Mouse (Mus musculus): ENCODE measurements at regions not wholly inside any gene's neighbourhood (a gene's known extent, or its start where the extent isn't known, plus 50 kb on each side); places are given as distances from the start of the nearest gene placed in this dataset.

DNA sequence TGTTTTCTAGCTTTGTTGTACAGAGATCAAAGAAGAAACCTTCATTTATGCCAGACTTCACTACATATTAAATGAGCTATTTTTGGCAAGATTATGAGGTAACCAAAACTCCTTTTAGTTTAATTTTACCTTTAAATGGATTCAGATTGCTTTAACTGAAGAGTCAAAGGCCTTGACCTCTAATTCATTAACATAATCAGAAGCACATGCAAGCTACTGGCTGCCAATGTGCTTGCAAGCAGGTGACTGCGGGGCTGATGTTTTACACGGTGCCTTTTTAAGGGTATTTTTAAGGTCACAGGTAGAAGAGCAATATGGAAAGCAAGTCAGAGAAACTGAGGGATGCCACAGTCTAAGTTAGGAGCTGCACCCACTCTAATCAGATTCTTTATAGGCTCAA lies 1066.0 kb upstream of the Zeb2 start:
- Histone ChIP-seq H3K36me3 (ENCODE audit: control insufficient read depth, insufficient read depth) (no peaks in the 10 kb centered on the region), H3K4me2 (ENCODE audit: low read length) (no peak overlapping the region), H3K9me3 (ENCODE audit: control insufficient read depth, low read length) (no peaks in the 10 kb centered on the region), H3K4me3 (replicated peaks; ENCODE audit: low read length) (no peak overlapping the region), H3K27ac (ENCODE audit: low read length) (no peak overlapping the region), H3K27me3 (replicated peaks; ENCODE audit: control insufficient read depth, insufficient read depth, low read length) (no peaks in the 10 kb centered on the region), H3K9ac (replicated peaks; ENCODE audit: low read depth, low read length) (no peak overlapping the region), H3K4me1 (replicated peaks; ENCODE audit: control insufficient read depth, insufficient read depth, low read length) (no peaks in the 10 kb centered on the region)
- 93% methylated on average over 2 of the region's 2 CpGs for WGBS
- no peak for ATAC-seq

DNA sequence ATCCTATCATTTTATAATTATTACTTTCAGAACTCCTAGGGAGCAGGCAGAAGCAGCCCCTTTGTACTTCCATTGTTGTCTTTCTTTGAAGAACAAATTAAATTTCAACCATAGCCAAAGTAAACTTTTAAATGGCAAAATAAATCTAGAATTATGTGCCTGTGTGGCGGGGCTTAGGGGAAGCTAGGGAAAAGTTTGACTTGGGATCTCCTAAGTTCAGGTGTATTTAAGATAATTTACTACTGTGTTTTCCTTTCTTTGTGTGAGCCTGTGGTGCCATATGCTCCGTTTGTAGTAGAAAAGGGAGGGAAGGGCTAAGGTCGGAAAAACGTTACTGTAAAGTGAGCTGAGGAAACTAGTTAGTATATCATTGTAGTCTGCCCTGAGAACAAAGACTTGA lies 1062.5 kb upstream of the Zeb2 start:
- H3K4me1 ChIP-seq (replicated peaks; ENCODE audit: control insufficient read depth, insufficient read depth, low read length): no peaks in the 10 kb centered on the region
- H3K4me2 ChIP-seq (ENCODE audit: low read length): no peak overlapping the region
- no peaks in the 10 kb centered on the region for H3K36me3 ChIP-seq (ENCODE audit: control insufficient read depth, insufficient read depth)
- H3K9me3 ChIP-seq (ENCODE audit: control insufficient read depth, low read length): no peaks in the 10 kb centered on the region
- no peak overlapping the region for H3K27ac ChIP-seq (ENCODE audit: low read length)
- no peak overlapping the region for H3K9ac ChIP-seq (replicated peaks; ENCODE audit: low read depth, low read length)
- 67% methylated on average over 4 of the region's 4 CpGs for WGBS
- H3K4me3 ChIP-seq (replicated peaks; ENCODE audit: low read length): no peak overlapping the region
- ATAC-seq: no peak
- no peaks in the 10 kb centered on the region for H3K27me3 ChIP-seq (replicated peaks; ENCODE audit: control insufficient read depth, insufficient read depth, low read length)

DNA sequence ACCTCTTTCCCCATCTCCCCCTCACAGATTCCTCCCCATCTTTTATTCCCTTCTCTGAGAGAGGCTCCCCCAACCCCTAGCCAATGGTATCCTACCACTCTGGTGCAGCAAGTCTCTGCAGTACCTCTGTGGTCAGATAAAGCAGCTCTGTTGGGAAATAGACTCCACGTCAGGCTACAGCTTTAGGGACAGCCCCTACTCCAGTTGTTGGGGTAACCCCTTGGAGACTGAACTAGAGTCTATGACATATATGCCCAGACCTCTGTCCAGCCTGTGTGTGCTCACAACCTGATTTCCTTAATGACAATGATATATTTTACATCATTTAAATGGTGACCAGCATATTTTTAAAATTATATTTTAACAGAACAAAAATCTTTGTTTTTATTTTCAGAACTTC lies 1051.3 kb upstream of the Zeb2 start:
- Histone ChIP-seq H3K9ac (replicated peaks; ENCODE audit: low read depth, low read length) (no peak overlapping the region), H3K9me3 (ENCODE audit: control insufficient read depth, low read length) (no peaks in the 10 kb centered on the region), H3K36me3 (ENCODE audit: control insufficient read depth, insufficient read depth) (no peaks in the 10 kb centered on the region), H3K27ac (ENCODE audit: low read length) (no peak overlapping the region), H3K4me1 (replicated peaks; ENCODE audit: control insufficient read depth, insufficient read depth, low read length) (no peaks in the 10 kb centered on the region), H3K27me3 (replicated peaks; ENCODE audit: control insufficient read depth, insufficient read depth, low read length) (no peaks in the 10 kb centered on the region), H3K4me3 (replicated peaks; ENCODE audit: low read length) (no peak overlapping the region), H3K4me2 (ENCODE audit: low read length) (no peak overlapping the region)
- WGBS: 62% methylated on average over 1 of the region's 1 CpGs
- ATAC-seq: no peak

DNA sequence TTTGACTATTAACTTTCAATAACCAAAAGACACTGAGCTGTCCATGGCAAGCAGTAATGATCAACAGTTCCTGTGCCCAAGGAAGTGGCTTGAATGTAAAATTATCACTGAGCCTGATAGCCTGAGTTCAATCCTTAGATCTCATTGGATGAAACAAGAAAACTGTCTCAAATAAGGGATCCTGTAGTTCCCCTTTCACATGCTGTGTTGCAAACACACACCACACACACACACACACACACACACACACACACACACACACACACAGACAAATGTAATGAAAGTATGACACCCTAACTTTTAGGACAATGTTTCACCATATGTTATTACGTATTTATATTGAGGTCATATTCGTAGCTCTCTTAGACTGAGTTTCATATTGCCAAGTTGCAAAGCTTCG lies 1032.7 kb upstream of the Zeb2 start:
- no peak for ATAC-seq
- Histone ChIP-seq H3K9ac (replicated peaks; ENCODE audit: low read depth, low read length) (no peak overlapping the region), H3K27me3 (replicated peaks; ENCODE audit: control insufficient read depth, insufficient read depth, low read length) (no peaks in the 10 kb centered on the region), H3K27ac (ENCODE audit: low read length) (no peak overlapping the region), H3K4me2 (ENCODE audit: low read length) (no peak overlapping the region), H3K4me1 (replicated peaks; ENCODE audit: control insufficient read depth, insufficient read depth, low read length) (no peaks in the 10 kb centered on the region), H3K36me3 (ENCODE audit: control insufficient read depth, insufficient read depth) (no peaks in the 10 kb centered on the region), H3K4me3 (replicated peaks; ENCODE audit: low read length) (no peak overlapping the region), H3K9me3 (ENCODE audit: control insufficient read depth, low read length) (no peaks in the 10 kb centered on the region)
- 87% methylated on average over 3 of the region's 3 CpGs for WGBS

DNA sequence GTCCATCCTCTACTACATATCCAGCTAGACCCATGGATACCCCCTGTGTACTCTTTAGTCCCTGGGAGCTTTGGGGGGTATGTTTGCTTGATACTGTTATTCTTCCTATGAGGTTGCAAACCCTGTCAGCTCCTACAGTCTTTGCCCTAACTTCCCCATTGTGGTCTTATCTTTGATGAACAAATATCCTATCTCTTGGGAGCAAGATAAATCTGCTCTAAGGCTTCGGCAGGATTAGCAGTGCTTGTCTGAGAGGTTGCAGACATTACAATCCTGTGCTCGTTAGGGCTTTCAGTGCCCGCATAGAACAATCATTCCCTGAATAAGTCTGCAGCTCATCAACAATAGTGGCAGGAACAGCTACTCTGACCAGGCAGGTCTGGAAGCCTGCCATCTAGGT lies 1002.7 kb upstream of the Zeb2 start:
- WGBS: 34% methylated on average over 3 of the region's 3 CpGs
- no peak for ATAC-seq
- Histone ChIP-seq H3K27ac (ENCODE audit: low read length) (no peak overlapping the region), H3K27me3 (replicated peaks; ENCODE audit: control insufficient read depth, insufficient read depth, low read length) (no peaks in the 10 kb centered on the region), H3K9me3 (ENCODE audit: control insufficient read depth, low read length) (no peaks in the 10 kb centered on the region), H3K9ac (replicated peaks; ENCODE audit: low read depth, low read length) (no peak overlapping the region), H3K4me1 (replicated peaks; ENCODE audit: control insufficient read depth, insufficient read depth, low read length) (no peaks in the 10 kb centered on the region), H3K4me2 (ENCODE audit: low read length) (no peak overlapping the region), H3K4me3 (replicated peaks; ENCODE audit: low read length) (no peak overlapping the region), H3K36me3 (ENCODE audit: control insufficient read depth, insufficient read depth) (no peaks in the 10 kb centered on the region)

DNA sequence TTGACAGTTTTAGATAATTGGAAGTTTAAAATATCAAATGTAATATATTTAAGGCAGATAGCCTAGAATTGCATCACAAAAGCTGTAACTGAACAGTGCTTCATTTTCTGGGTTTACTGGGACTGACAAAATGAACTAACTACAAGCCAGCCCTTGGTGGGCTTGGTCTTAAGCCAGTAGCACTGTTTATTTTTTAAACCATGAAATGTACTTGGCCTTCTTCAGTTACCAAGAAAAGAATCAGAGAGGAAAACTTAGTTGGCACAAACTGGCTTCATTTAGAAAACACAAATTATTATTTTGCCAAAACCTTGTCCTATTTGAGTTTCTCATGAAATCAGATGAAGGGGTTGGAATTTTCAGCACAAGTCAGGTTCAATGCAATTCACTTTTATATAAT lies 989.8 kb upstream of the Zeb2 start:
- Histone ChIP-seq H3K4me3 (replicated peaks; ENCODE audit: low read length) (no peak overlapping the region), H3K36me3 (ENCODE audit: control insufficient read depth, insufficient read depth) (no peaks in the 10 kb centered on the region), H3K4me1 (replicated peaks; ENCODE audit: control insufficient read depth, insufficient read depth, low read length) (no peaks in the 10 kb centered on the region), H3K9me3 (ENCODE audit: control insufficient read depth, low read length) (no peaks in the 10 kb centered on the region), H3K4me2 (ENCODE audit: low read length) (no peak overlapping the region), H3K9ac (replicated peaks; ENCODE audit: low read depth, low read length) (no peak overlapping the region), H3K27ac (ENCODE audit: low read length) (no peak overlapping the region), H3K27me3 (replicated peaks; ENCODE audit: control insufficient read depth, insufficient read depth, low read length) (no peaks in the 10 kb centered on the region)
- ATAC-seq: no peak

DNA sequence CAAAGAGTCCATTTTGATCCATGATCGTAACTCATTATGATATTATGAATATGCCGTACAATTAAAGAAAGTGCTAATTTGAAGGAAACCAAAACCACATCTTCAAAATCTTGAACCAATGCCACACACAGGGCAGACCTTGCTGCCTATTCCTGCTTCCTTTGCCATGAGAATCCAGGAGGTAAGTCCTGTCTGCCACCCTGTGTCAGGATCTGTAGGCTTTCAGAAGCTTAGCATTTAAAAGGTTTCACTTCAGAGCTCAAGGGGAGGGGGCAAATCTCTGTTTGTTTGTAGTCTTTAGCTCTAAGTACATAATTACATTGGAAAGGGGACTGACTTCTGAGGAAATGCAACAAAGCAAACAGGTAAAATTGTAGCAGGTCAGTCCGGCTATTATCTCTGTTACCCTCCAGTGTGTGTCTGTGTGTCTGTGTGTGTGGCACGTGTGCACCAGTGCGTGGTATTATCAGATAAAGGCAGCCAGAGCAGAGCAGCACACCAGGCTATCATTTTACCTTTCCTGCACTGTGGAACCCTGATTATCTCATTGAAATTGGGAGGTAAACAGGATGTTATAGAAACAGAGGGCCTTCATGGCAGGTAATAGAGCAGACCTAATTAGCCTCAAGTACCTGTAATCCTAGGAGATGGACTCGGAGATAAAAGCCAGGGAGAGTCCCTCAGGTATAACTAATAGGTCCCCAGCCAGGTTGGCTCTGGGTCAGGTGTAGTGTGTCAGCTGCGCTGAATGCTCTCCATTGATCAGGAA lies 948.0 kb upstream of the Zeb2 start:
- Histone ChIP-seq H3K4me2 (ENCODE audit: low read length) (no peak overlapping the region), H3K4me3 (replicated peaks; ENCODE audit: low read length) (no peak overlapping the region), H3K9ac (replicated peaks; ENCODE audit: low read depth, low read length) (no peak overlapping the region), H3K9me3 (ENCODE audit: control insufficient read depth, low read length) (no peaks in the 10 kb centered on the region), H3K36me3 (ENCODE audit: control insufficient read depth, insufficient read depth) (no peaks in the 10 kb centered on the region), H3K27me3 (replicated peaks; ENCODE audit: control insufficient read depth, insufficient read depth, low read length) (no peaks in the 10 kb centered on the region), H3K4me1 (replicated peaks; ENCODE audit: control insufficient read depth, insufficient read depth, low read length) (no peaks in the 10 kb centered on the region), H3K27ac (ENCODE audit: low read length) (no peak overlapping the region)
- 61% methylated on average over 7 of the region's 7 CpGs for WGBS
- ATAC-seq: no peak

DNA sequence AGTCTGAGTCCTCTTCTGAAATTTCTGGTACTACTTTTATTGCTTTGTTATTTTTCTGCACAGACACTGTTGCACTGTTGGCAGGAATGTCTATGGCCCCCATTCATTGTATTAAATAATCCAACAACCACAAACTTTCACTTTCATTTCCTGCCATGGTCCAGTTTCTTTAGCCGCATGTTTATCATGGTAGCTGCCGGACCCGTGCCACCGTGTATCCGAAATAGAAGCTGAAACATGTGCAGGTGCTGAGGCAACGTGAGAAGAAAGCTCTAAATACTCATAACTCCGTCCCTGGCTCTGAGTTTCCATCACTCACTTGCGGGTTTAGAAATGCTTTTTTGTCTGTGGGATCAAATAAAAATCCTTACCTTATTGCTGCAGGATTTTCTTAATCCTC lies 938.5 kb upstream of the Zeb2 start:
- no peak for ATAC-seq
- Histone ChIP-seq H3K4me3 (replicated peaks; ENCODE audit: low read length) (no peak overlapping the region), H3K27ac (ENCODE audit: low read length) (no peak overlapping the region), H3K36me3 (ENCODE audit: control insufficient read depth, insufficient read depth) (no peaks in the 10 kb centered on the region), H3K4me1 (replicated peaks; ENCODE audit: control insufficient read depth, insufficient read depth, low read length) (no peaks in the 10 kb centered on the region), H3K9me3 (ENCODE audit: control insufficient read depth, low read length) (no peaks in the 10 kb centered on the region), H3K4me2 (ENCODE audit: low read length) (no peak overlapping the region), H3K27me3 (replicated peaks; ENCODE audit: control insufficient read depth, insufficient read depth, low read length) (no peaks in the 10 kb centered on the region), H3K9ac (replicated peaks; ENCODE audit: low read depth, low read length) (no peak overlapping the region)
- 90% methylated on average over 8 of the region's 8 CpGs for WGBS

DNA sequence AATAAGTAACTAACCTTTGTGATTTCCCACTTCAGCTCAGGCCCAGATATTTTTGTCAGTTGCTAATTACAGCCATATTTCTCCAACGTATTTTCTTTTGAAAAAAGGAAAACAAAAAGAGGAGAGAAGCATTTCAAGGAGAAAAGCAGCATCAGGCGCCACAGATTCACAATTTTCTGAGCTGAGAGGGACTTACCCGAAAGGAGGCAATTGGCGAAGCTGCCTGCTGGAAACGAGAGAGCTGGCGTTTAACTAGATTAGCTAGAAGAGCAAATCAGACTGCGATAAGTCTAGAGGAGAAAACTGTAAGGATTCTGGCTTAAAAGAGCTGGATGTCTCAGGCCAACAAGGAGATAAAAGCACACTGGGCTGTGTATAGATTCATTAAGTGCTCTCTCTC lies 937.7 kb upstream of the Zeb2 start:
- Histone ChIP-seq H3K4me2 (ENCODE audit: low read length) (no peak overlapping the region), H3K4me3 (replicated peaks; ENCODE audit: low read length) (no peak overlapping the region), H3K9me3 (ENCODE audit: control insufficient read depth, low read length) (no peaks in the 10 kb centered on the region), H3K27ac (ENCODE audit: low read length) (no peak overlapping the region), H3K4me1 (replicated peaks; ENCODE audit: control insufficient read depth, insufficient read depth, low read length) (no peaks in the 10 kb centered on the region), H3K9ac (replicated peaks; ENCODE audit: low read depth, low read length) (no peak overlapping the region), H3K27me3 (replicated peaks; ENCODE audit: control insufficient read depth, insufficient read depth, low read length) (no peaks in the 10 kb centered on the region), H3K36me3 (ENCODE audit: control insufficient read depth, insufficient read depth) (no peaks in the 10 kb centered on the region)
- ATAC-seq: no peak
- 24% methylated on average over 7 of the region's 7 CpGs for WGBS

DNA sequence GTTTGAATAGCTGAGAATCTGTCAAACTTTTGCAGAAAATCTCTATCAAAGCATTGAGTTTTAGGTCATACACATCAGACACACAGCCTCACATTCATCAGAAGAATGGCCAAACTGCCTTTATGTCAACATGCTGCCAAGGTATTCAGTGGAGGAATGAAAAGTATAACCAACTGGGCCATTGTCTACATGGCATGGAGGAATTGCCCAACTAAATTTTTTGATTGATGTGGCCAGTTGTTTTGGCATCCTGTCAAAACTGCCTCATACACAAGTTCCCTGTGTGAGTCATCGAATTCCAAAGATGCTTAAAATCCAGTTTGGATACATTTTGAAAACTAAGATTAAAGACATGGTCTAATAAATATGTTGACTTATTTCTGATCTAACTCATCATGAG lies 904.7 kb upstream of the Zeb2 start:
- Histone ChIP-seq H3K9ac (replicated peaks; ENCODE audit: low read depth, low read length) (no peak overlapping the region), H3K4me2 (ENCODE audit: low read length) (no peak overlapping the region), H3K4me1 (replicated peaks; ENCODE audit: control insufficient read depth, insufficient read depth, low read length) (no peaks in the 10 kb centered on the region), H3K27ac (ENCODE audit: low read length) (no peak overlapping the region), H3K9me3 (ENCODE audit: control insufficient read depth, low read length) (no peaks in the 10 kb centered on the region), H3K27me3 (replicated peaks; ENCODE audit: control insufficient read depth, insufficient read depth, low read length) (no peaks in the 10 kb centered on the region), H3K4me3 (replicated peaks; ENCODE audit: low read length) (no peak overlapping the region), H3K36me3 (ENCODE audit: control insufficient read depth, insufficient read depth) (no peaks in the 10 kb centered on the region)
- ATAC-seq: no peak
- 93% methylated on average over 1 of the region's 1 CpGs for WGBS
